Comparison of ENCODE assay signal across 28 mouse cellular contexts in the genomic region with DNA sequence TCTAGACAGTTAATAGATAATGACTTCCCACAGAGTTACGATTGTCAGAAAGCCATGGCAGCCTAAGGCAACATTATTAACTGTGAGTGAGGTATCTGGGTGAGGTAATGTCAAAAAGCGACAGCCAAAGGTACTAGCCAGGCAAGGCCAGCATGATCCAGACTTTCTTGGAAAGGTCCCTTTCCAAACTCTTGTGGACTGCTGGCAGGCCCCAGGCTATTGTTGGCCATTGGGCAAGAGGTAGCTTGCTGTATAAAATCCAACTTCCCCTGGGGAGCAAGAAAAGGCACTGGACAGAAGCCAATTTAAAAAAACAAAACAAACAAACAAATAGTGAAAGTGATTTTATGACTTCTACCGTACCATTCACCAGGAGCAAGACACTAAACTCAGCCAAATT. TPM values are rescaled to one million over a fixed set of nuclear protein-coding genes. Genes with fewer than 3 reads are reported as not detected.
A peak's percentile ranks its signal among the peaks of the same experiment; 100 is the strongest.
DNase-seq lines count a peak whose midpoint lies in the region; ATAC-seq and TF ChIP-seq lines count a peak whose summit lies in the region.
"Had no signal": no experiment of that assay in that cellular context is flagged by ENCODE, and none has a peak within 500 bp of the region (broad histone marks: within the 10 kb centered on the region; RNA-seq: fewer than 3 reads in every experiment).

No protein-coding gene starts in this region.

- no peaks in the 10 kb centered on the region for H3K27me3 ChIP-seq in kidney, embryonic 14.5 days (ENCODE audit: control insufficient read depth, insufficient read depth, low read length)
- H3K27me3 ChIP-seq in Patski, result no peaks in the 10 kb centered on the region
- H3K27me3 ChIP-seq: forebrain, embryonic 12.5 days; heart, embryonic 13.5 days; hindbrain, embryonic 12.5 days; intestine, embryonic 15.5 days; limb, embryonic 15.5 days had no signal

- H3K4me2 ChIP-seq in kidney, embryonic 14.5 days (replicated peaks; ENCODE audit: low read depth, low read length), result no peak overlapping the region
- H3K4me2 ChIP-seq: forebrain, embryonic 12.5 days; heart, embryonic 13.5 days; hindbrain, embryonic 12.5 days; intestine, embryonic 15.5 days; limb, embryonic 15.5 days; midbrain, embryonic 11.5 days had no signal

- no peaks in the 10 kb centered on the region for H3K4me1 ChIP-seq in kidney, embryonic 14.5 days (ENCODE audit: control insufficient read depth, insufficient read depth, low read length)
- H3K4me1 ChIP-seq: intestine, embryonic 15.5 days had no signal

- WGBS in kidney, embryonic 14.5 days, result 81% methylated on average over 3 of the region's 3 CpGs

- in situ Hi-C loops in Patski (cut with MboI; ENCODE audit: low pct_unique_long_range_greater_than_20kb), result no loop called here

- H3K9me3 ChIP-seq in kidney, embryonic 14.5 days (ENCODE audit: control insufficient read depth, low read length), result no peaks in the 10 kb centered on the region
- H3K9me3 ChIP-seq: forebrain, embryonic 12.5 days; heart, embryonic 13.5 days; hindbrain, embryonic 12.5 days; intestine, embryonic 15.5 days; limb, embryonic 15.5 days had no signal

- H3K4me3 ChIP-seq in kidney, embryonic 14.5 days (ENCODE audit: low read length), result no peak overlapping the region
- H3K4me3 ChIP-seq: erythroblast, embryonic 14.5 days; forebrain, embryonic 12.5 days; heart, embryonic 13.5 days; hindbrain, embryonic 12.5 days; intestine, embryonic 15.5 days; limb, embryonic 15.5 days had no signal

- CTCF ChIA-PET in Patski (lab: Charles Lee), result interaction anchor here (0.8 to 1.3 kb wide), 6 partner anchors 8 to 69 kb away, joined by 3 to 4 read pairs (median 3); partner anchors contain the start of gene Nid2

- no peak for ATAC-seq in kidney, embryonic 14.5 days (ENCODE audit: low FRiP score, low TSS enrichment)
- peak; percentile 60 for ATAC-seq in Patski
- ATAC-seq: forebrain, postnatal 0 days; hindbrain, postnatal 0 days; intestine, embryonic 15.5 days; midbrain, embryonic 16.5 days had no signal

- POLR2A ChIA-PET in Patski (lab: Charles Lee), result no interaction called here

- no peak overlapping the region for H3K27ac ChIP-seq in kidney, embryonic 14.5 days (ENCODE audit: low read depth, low read length)
- H3K27ac ChIP-seq: forebrain, embryonic 12.5 days; heart, embryonic 13.5 days; hindbrain, embryonic 12.5 days; hindbrain, postnatal 0 days; intestine, embryonic 15.5 days; limb, embryonic 15.5 days had no signal

- no peak overlapping the region for H3K9ac ChIP-seq in kidney, embryonic 14.5 days (ENCODE audit: low read depth, low read length)
- H3K9ac ChIP-seq: forebrain, embryonic 12.5 days; forebrain, postnatal 0 days; heart, embryonic 13.5 days; hindbrain, embryonic 12.5 days; intestine, embryonic 15.5 days; limb, embryonic 15.5 days had no signal

- H3K36me3 ChIP-seq in kidney, embryonic 14.5 days (ENCODE audit: control insufficient read depth, insufficient read depth, low read length), result peaks cover 33% of the 10 kb centered on the region

- no peak for TF ChIP-seq CTCF in Patski (IDR thresholded peaks at IDR 0.05)

- peak; percentile 94 for DNase-seq in heart, adult 11 months
- no peak for DNase-seq in heart, postnatal 4 days
- DNase-seq in kidney, adult 11 months, result peak; percentile 15
- peak; percentile 45 for DNase-seq in NIH3T3 (ENCODE audit: low read depth)
- DNase-seq in Patski (ENCODE audit: low read depth, low spot score), result no peak
- DNase-seq in layer of hippocampus, adult 9-10 months (ENCODE audit: low spot score), result no peak
- DNase-seq: B cell, adult 2 months; cerebellum, postnatal 14 days; forebrain, postnatal 0 days; gastrocnemius, postnatal 36 days; kidney, adult 9 months; kidney, postnatal 14 days; layer of hippocampus, postnatal 36 days; left cerebral cortex, postnatal 4 days; lung, postnatal 36 days; thymus, adult 2 months; thymus, postnatal 4 days had no signal

RNA-seq across cellular contexts. Expression of gene Rtraf, which starts 16.3 kb away (rescaled TPM):
- total RNA-seq in heart, postnatal 4 days (2021), result 10 to 100 TPM; 83.7 to 84.1 TPM
- 230 and 277 TPM in 2 replicates for polyA plus RNA-seq in kidney, embryonic 14.5 days (2014; fragmentation: Nextera tagmentation; extraction: Ambion mirVana)
- polyA plus RNA-seq in Patski (2021), result 136 TPM

RNA-seq across cellular contexts. Expression of gene Nid2, which starts 56.3 kb away (rescaled TPM):
- total RNA-seq in heart, postnatal 4 days (2021), result 100 to 1,000 TPM; 118 to 125 TPM
- 74.3 and 95.7 TPM in 2 replicates for polyA plus RNA-seq in kidney, embryonic 14.5 days (2014; fragmentation: Nextera tagmentation; extraction: Ambion mirVana)
- polyA plus RNA-seq in Patski (2021), result 1.9 TPM
- total RNA-seq: neutrophil, adult 5-6 weeks had no signal

Comparison
In these comparisons a context has a peak if more than half of its experiments do, and no peak if none do; other contexts are left out.
1. DNase-seq: peak in heart, adult 11 months (single experiment), kidney, adult 11 months (single experiment) and NIH3T3 (single experiment); none in heart, postnatal 4 days (single experiment), Patski (single experiment) and layer of hippocampus, adult 9-10 months (single experiment).
2. RNA of gene Nid2, which starts 56.3 kb away (polyA plus RNA-seq): 74.3 to 95.7 TPM in kidney, embryonic 14.5 days; 1.9 TPM in Patski (single experiment); every median in the first group is over 10 times any median in the second.